Mouse (Mus musculus) embryonic facial prominence, embryonic 11.5 days (tissue): ENCODE measurements at regions not wholly inside any gene's neighbourhood (a gene's known extent, or its start where the extent isn't known, plus 50 kb on each side); places are given as distances from the start of the nearest gene placed in this dataset.

Experiments used
- ATAC-seq: fragments of 200-750 bp; cut with Nextera tagmentation; replicated peaks from 2 replicates; pipeline ENCODE4 v1.8.0; 2017; ENCODE audit warnings: low read depth; ENCODE audit not compliant: insufficient number of reproducible peaks, low FRiP score, low TSS enrichment
- DNase-seq: peaks from one replicate; pipeline ENCODE4 v3.0.0-alpha.2; 2015; ENCODE audit warnings: low spot score
- H3K27ac ChIP-seq: fragments of 300-500 bp; sonication (generic); replicated peaks from 2 replicates; pipeline ENCODE4 v1.5.1; 2014; ENCODE audit warnings: mild to moderate bottlenecking, low read depth, low read length, control low read depth
- H3K27me3 ChIP-seq: fragments of 300-500 bp; sonication (generic); 2 replicates; pipeline ENCODE4 v1.6.1; 2014; ENCODE audit warnings: mild to moderate bottlenecking, low read length, moderate library complexity, mixed read lengths; ENCODE audit not compliant: control insufficient read depth, insufficient read depth
- H3K36me3 ChIP-seq: fragments of 300-500 bp; sonication (generic); replicated peaks from 2 replicates; pipeline ENCODE4 v1.6.1; 2014; ENCODE audit warnings: low read depth, mild to moderate bottlenecking, low read length, moderate library complexity, mixed read lengths; ENCODE audit not compliant: control insufficient read depth, insufficient read depth
- H3K4me1 ChIP-seq: fragments of 300-500 bp; sonication (generic); 2 replicates; pipeline ENCODE4 v1.6.1; 2014; ENCODE audit warnings: low read length, mixed read lengths; ENCODE audit not compliant: control insufficient read depth, insufficient read depth
- H3K4me2 ChIP-seq: fragments of 300-500 bp; sonication (generic); 2 replicates; pipeline ENCODE4 v1.6.1; 2014; ENCODE audit warnings: low read depth, mild to moderate bottlenecking, control low read depth, low read length, moderate library complexity
- H3K4me3 ChIP-seq: fragments of 300-500 bp; sonication (generic); 2 replicates; pipeline ENCODE4 v1.5.1; 2014; ENCODE audit warnings: low read depth, low read length, control low read depth
- H3K9ac ChIP-seq: fragments of 300-500 bp; sonication (generic); replicated peaks from 2 replicates; pipeline ENCODE4 v1.6.1; 2014; ENCODE audit warnings: mild to moderate bottlenecking, control low read depth, low read length
- H3K9me3 ChIP-seq: fragments of 300-500 bp; sonication (generic); replicated peaks from 2 replicates; pipeline ENCODE4 v1.6.1; 2016; ENCODE audit warnings: mild to moderate bottlenecking, low read length, inconsistent platforms, mixed read lengths; ENCODE audit not compliant: control insufficient read depth
- WGBS: fragments of 180-500 bp; shearing (Covaris S2); extraction: QIAGEN DNeasy Blood & Tissue Kit; methylation state at CpG from one replicate; pipeline ENCODE4 v1.1.7; 2014; 5-methylcytosine and 5-hydroxymethylcytosine counted together

DNA sequence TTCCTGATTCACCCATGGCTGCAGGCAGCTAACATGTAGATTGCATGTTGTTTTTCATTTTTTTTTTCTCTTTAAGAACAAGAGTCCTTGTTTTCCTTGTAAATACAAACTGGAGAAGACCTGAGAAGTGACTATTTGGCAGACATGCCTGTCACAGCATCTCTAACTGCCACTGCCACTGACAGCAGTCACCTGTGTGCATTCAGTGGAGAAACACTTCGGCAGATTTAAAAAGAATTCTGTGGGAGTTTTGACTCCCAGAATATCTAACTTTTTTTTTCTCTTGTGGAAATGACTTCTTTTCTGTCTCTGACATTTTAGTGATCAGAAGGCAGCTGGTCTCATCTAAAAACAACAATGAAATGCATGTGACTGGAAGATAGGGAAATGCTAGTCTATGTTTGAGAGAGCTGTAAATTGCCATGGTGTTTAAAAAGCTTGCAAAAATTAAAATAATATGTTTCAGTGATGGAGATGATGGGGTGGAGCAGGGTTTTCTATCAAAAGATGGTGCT, 526.0 kb upstream of the Agtr1b start:
- H3K4me1 ChIP-seq, result no peaks in the 10 kb centered on the region
- no peaks in the 10 kb centered on the region for H3K27me3 ChIP-seq
- ATAC-seq (no peak), DNase-seq (no peak)
- no peak overlapping the region for H3K9ac ChIP-seq
- H3K4me3 ChIP-seq, result no peak overlapping the region
- WGBS, result 75% methylated on average over 1 of the region's 1 CpGs
- no peak overlapping the region for H3K27ac ChIP-seq
- H3K36me3 ChIP-seq, result no peaks in the 10 kb centered on the region
- H3K4me2 ChIP-seq, result no peak overlapping the region
- no peaks in the 10 kb centered on the region for H3K9me3 ChIP-seq

DNA sequence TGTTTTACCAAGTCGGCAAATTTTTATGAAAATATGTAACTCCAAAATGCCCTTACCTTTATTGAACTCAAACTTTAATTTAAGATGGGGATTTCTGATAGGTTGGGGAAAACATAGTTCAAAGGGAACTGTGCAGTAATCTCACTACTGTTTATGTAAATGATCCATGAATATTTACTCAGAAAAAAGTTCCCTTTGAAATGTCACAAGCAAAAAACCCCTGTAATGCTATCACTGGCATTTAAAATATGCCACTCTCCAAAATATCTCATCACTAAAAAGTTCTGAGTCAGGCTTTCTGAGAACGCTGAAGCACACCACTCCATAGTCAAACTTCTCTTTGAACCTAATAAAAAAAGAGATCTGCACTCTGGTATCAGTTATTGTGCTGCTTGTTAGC, 497.3 kb upstream of the Agtr1b start:
- Histone ChIP-seq H3K9me3 (no peaks in the 10 kb centered on the region), H3K4me3 (no peak overlapping the region), H3K36me3 (no peaks in the 10 kb centered on the region), H3K4me1 (no peaks in the 10 kb centered on the region), H3K27ac (no peak overlapping the region), H3K4me2 (no peak overlapping the region), H3K27me3 (no peaks in the 10 kb centered on the region), H3K9ac (no peak overlapping the region)
- ATAC-seq (no peak), DNase-seq (no peak)
- 86% methylated on average over 2 of the region's 2 CpGs for WGBS

DNA sequence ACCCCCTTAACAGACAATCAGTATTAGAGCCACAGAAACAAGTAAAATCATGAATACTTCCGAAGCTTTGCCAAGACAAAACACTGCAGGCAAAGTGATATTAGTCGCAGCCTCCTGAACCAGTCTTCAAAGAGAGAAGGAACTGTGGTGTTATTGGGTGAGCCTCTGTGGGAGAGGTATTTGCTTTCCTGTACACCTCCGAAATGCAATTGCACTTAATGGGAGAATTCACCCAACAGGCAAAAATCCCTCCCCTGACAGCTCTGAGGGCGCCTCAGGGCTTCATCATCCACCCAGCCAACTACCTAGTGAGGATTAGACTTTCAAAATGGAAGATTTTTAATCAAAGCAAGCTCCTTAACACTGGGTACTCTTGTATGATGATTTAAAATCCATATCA, 464.1 kb upstream of the Agtr1b start:
- Histone ChIP-seq H3K4me2 (no peak overlapping the region), H3K27me3 (no peaks in the 10 kb centered on the region), H3K9ac (no peak overlapping the region), H3K4me1 (no peaks in the 10 kb centered on the region), H3K4me3 (no peak overlapping the region), H3K27ac (no peak overlapping the region), H3K36me3 (no peaks in the 10 kb centered on the region), H3K9me3 (no peaks in the 10 kb centered on the region)
- DNase-seq (no peak), ATAC-seq (no peak)
- WGBS, result 67% methylated on average over 4 of the region's 4 CpGs

DNA sequence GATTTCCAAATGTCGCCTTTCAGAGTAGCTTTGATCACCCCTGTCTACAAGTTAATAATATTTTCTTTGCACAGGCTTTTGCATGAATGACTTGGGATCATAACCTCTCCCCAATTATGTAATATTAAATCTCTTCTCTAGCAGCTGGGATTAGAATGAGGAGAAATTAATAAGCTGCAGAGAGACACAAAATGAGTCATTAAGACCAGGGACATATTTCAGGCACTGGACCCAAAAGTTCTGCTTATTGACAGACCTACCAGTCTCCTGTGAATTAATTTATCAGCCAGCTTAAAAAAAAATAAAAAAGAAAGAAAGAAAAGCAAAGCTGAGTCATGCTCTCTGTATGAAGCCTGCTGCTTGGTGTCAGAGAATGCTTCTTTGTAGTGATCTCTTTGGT, 462.4 kb upstream of the Agtr1b start:
- H3K4me1 ChIP-seq, result no peaks in the 10 kb centered on the region
- DNase-seq (no peak), ATAC-seq (no peak)
- no peaks in the 10 kb centered on the region for H3K9me3 ChIP-seq
- H3K27me3 ChIP-seq, result no peaks in the 10 kb centered on the region
- H3K36me3 ChIP-seq, result no peaks in the 10 kb centered on the region
- no peak overlapping the region for H3K4me2 ChIP-seq
- no peak overlapping the region for H3K27ac ChIP-seq
- no peak overlapping the region for H3K9ac ChIP-seq
- H3K4me3 ChIP-seq, result no peak overlapping the region
- WGBS, result 65% methylated on average over 1 of the region's 1 CpGs

- no peaks in the 10 kb centered on the region for H3K36me3 ChIP-seq
- H3K9ac ChIP-seq, result no peak overlapping the region
- H3K9me3 ChIP-seq, result no peaks in the 10 kb centered on the region
- DNase-seq (no peak), ATAC-seq (no peak)
- no peak overlapping the region for H3K4me2 ChIP-seq
- H3K27ac ChIP-seq, result no peak overlapping the region
- no peaks in the 10 kb centered on the region for H3K27me3 ChIP-seq
- WGBS, result 79% methylated on average over 3 of the region's 3 CpGs
- no peaks in the 10 kb centered on the region for H3K4me1 ChIP-seq
- no peak overlapping the region for H3K4me3 ChIP-seq
Measured at GRCm38 (mm10) chr3:20828811-20829210, 461.8 kb upstream of the Agtr1b start.

DNA sequence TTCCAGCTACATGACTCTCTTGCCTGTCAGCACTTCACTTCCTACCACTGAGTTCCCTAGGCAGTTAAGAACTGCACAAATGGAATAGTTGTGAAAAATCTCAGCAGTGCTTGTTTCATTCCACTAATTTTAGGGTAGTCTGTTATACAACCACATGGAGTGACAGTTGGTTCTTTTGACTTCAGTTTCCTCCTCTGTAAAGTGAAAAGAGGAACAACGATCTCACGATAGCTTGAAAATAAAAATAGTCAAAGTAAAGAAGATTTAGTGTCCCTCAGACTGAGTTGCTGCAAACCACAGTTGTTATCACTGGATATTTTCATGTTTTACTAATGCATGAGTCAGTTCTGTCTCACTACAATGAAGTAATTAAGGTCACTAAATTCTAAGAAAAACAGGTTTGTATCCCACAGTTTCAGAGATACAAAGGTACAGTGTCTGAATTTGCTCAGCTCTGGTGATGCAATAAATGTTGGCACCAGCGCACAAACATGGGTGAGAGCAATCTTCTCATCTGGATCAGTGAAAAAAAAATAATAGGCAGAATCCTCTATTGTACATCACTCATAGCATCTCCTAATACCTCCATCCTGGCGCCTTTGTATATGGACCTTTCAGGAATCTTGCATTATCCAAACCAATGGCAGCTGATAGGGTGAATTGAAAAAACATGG, 458.8 kb upstream of the Agtr1b start:
- no peaks in the 10 kb centered on the region for H3K9me3 ChIP-seq
- H3K9ac ChIP-seq, result no peak overlapping the region
- ATAC-seq (no peak), DNase-seq (no peak)
- no peak overlapping the region for H3K27ac ChIP-seq
- no peak overlapping the region for H3K4me2 ChIP-seq
- no peaks in the 10 kb centered on the region for H3K36me3 ChIP-seq
- no peaks in the 10 kb centered on the region for H3K4me1 ChIP-seq
- WGBS, result 91% methylated on average over 4 of the region's 4 CpGs
- H3K27me3 ChIP-seq, result no peaks in the 10 kb centered on the region
- no peak overlapping the region for H3K4me3 ChIP-seq

DNA sequence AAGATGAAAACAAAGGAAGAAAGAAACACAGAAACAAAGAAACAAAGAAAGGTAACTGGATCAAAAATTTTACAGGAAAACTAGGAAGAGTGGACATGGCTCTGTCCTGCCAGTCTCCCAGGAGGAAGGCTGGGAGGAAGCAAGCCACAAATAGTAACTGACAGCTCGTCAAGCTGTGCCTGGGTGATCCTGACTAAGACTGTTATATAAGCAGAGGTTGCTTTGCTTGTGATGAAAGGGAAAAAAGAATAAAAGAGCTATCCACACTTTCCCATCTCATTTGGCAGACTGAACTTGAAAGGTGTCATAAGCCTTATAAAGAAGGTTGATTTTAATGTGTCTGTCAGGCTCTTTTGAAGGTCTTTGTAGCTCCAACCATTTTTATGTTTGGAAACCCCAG, 455.2 kb upstream of the Agtr1b start:
- ATAC-seq (no peak), DNase-seq (no peak)
- 15% methylated on average over 1 of the region's 1 CpGs for WGBS
- Histone ChIP-seq H3K27me3 (no peaks in the 10 kb centered on the region), H3K9me3 (no peaks in the 10 kb centered on the region), H3K4me2 (no peak overlapping the region), H3K27ac (no peak overlapping the region), H3K9ac (no peak overlapping the region), H3K4me1 (no peaks in the 10 kb centered on the region), H3K4me3 (no peak overlapping the region), H3K36me3 (no peaks in the 10 kb centered on the region)

- Histone ChIP-seq H3K4me2 (no peak overlapping the region), H3K9ac (no peak overlapping the region), H3K27ac (no peak overlapping the region), H3K4me3 (no peak overlapping the region), H3K9me3 (no peaks in the 10 kb centered on the region), H3K4me1 (no peaks in the 10 kb centered on the region), H3K36me3 (no peaks in the 10 kb centered on the region), H3K27me3 (no peaks in the 10 kb centered on the region)
- WGBS, result 73% methylated on average over 4 of the region's 4 CpGs
- no peak for ATAC-seq
- no peak for DNase-seq
Measured at GRCm38 (mm10) chr3:20821712-20822111, 454.7 kb upstream of the Agtr1b start.
